Mouse (Mus musculus): ENCODE results near the gene Htr5b. TPM values are rescaled to one million over a fixed set of nuclear protein-coding genes. Genes with fewer than 3 reads are reported as not detected.

Htr5b gene
- polyA plus RNA-seq, 1 experiment from 2014 or later: not detected

GRCm38 (mm10) chr1:121527061-121527460 lies 1.2 kb downstream of the Htr5b start:
- Histone ChIP-seq H3K27ac (no peak overlapping the region), H3K79me2 (ENCODE audit: inconsistent target) (no peaks in the 10 kb centered on the region), H3K4me3 (ENCODE audit: inconsistent target) (no peak overlapping the region), H3K36me3 (ENCODE audit: inconsistent target) (no peaks in the 10 kb centered on the region)
- WGBS (ENCODE audit: missing documents): 64% methylated on average over 16 of the region's 17 CpGs

GRCm38 (mm10) chr1:121518609-121519008 lies 9.7 kb downstream of the Htr5b start:
- Histone ChIP-seq H3K27ac (no peak overlapping the region), H3K4me3 (ENCODE audit: inconsistent target) (no peak overlapping the region), H3K79me2 (ENCODE audit: inconsistent target) (no peaks in the 10 kb centered on the region), H3K36me3 (ENCODE audit: inconsistent target) (no peaks in the 10 kb centered on the region)
- WGBS (ENCODE audit: missing documents): 70% methylated on average over 1 of the region's 1 CpGs

DNA sequence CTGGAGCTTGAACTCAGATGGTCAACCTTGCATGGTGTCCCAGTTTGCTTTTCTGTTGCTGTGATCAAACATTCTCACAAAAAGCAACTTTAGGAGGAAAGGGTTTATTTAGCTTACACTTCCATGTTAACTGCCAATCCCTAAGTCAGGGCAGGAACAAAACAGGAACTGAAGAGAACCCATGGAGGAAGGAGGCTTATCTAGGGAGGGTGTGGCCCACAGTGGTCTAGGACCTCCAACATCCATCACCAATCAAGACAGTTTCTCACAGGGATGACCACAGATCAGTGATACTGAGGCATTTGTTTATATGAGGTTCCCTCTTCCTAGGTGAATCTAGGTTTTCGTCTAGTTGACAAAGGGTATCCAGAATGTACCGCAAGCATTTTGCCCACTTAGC lies 16.3 kb downstream of the Htr5b start:
- Histone ChIP-seq H3K79me2 (ENCODE audit: inconsistent target) (no peaks in the 10 kb centered on the region), H3K36me3 (ENCODE audit: inconsistent target) (no peaks in the 10 kb centered on the region), H3K27ac (no peak overlapping the region), H3K4me3 (ENCODE audit: inconsistent target) (no peak overlapping the region)
- 95% methylated on average over 2 of the region's 2 CpGs for WGBS (ENCODE audit: missing documents)

- 75% methylated on average over 2 of the region's 2 CpGs for whole genome bisulfite sequencing (ENCODE audit: missing documents)
- Histone ChIP-seq H3K4me3 (ENCODE audit: inconsistent target) (no peak overlapping the region), H3K27ac (no peak overlapping the region)
Measured at GRCm38 (mm10) chr1:121511186-121511585, 17.1 kb downstream of the Htr5b start.

DNA sequence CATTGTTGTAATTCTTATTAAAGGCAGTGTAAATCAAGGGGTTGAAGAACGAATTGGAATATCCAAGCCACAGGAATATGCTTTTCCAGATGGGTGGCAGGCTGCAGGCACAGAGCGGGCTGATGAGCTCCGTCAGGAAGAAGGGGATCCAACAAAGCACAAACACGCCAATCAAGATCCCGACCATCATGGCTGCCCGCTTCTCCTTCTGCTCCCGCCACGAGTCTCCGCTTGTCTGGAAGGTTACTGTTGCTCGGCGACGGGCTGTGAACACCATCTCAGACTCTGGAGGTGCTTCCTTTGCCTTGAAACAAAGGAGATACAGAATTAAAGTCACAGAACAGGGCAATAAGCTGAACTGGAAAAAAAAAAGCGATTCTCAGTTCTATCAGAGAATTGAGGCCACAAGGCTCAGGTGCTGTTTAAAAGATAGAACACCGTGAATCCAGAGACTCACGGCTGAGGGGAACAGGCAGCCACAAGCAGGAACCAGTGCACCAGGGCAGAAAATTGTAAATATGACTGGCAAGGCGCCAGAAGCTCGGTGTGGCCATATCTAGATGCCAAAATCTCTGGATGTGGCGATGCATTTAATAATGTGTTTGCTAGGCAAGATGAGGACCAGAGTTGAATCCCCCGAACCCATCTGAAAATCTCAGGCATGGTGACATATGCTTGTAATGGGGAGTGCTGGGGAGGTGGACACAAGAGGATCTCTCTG lies 17.7 kb downstream of the Htr5b start:
- no peaks in the 10 kb centered on the region for H3K79me2 ChIP-seq (ENCODE audit: inconsistent target)
- H3K4me3 ChIP-seq (ENCODE audit: inconsistent target): no peak overlapping the region
- no peak overlapping the region for H3K27ac ChIP-seq
- no peaks in the 10 kb centered on the region; the same call in 1 of the 2 replicates for H3K36me3 ChIP-seq (ENCODE audit: inconsistent target)
- WGBS (ENCODE audit: missing documents): 94% methylated on average over 16 of the region's 19 CpGs

More at GRCm38 (mm10) chr1:121511186-121511585, 17.1 kb downstream of the Htr5b start:
- H3K36me3 ChIP-seq (ENCODE audit: inconsistent target): no peaks in the 10 kb centered on the region; the same call in 1 of the 2 replicates
- no peaks in the 10 kb centered on the region for H3K79me2 ChIP-seq (ENCODE audit: inconsistent target)

DNA sequence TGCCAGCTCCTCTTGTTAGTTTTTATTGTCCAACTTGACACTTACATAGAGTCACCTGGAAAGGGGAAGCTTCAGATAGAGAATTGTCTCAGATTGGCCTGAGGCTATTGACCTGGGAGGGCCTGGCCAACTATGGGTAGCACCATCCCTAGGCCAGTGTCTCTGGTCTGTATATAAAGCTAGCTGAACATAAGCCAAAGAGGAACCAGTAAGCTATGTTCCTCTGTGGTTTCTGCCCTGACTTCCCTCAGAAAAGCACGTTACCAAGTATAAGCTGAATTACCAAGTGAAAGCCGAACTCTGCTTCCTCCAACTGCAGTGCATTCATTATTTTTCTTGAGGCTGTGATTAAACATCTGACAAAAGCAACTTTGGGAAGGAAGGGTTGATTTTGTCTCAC lies 19.5 kb downstream of the Htr5b start:
- peaks cover 10% of the 10 kb centered on the region; the same call in 1 of the 2 replicates for H3K36me3 ChIP-seq (ENCODE audit: inconsistent target)
- WGBS (ENCODE audit: missing documents): 0% methylated on average over 2 of the region's 2 CpGs
- peak overlapping the region; percentile 45 for H3K27ac ChIP-seq
- H3K4me3 ChIP-seq (ENCODE audit: inconsistent target): no peak overlapping the region
- H3K79me2 ChIP-seq (ENCODE audit: inconsistent target): no peaks in the 10 kb centered on the region

DNA sequence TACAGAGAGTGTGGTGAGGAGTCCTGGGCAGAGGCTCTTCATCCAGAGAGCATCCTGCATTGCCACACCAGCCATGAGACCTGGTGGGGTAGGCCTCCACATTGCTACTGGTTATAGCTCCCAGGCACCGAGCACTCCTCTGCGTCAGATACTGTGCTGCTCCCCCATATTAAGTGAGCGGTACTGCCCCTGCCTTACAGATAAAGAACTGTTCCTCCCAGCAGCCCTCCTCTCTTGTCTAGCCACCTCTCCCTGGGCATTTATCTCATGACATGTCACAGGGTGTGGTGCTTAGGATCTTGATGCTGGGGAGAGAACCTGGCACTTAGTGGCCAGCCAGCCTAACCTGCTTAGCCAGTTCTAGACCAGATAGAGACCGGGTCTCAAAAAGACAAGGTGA lies 31.2 kb downstream of the Htr5b start:
- H3K79me2 ChIP-seq (ENCODE audit: inconsistent target): no peaks in the 10 kb centered on the region
- H3K36me3 ChIP-seq (ENCODE audit: inconsistent target): peaks cover 97% of the 10 kb centered on the region
- H3K27ac ChIP-seq: no peak overlapping the region
- no peak overlapping the region for H3K4me3 ChIP-seq (ENCODE audit: inconsistent target)
- 100% methylated on average over 4 of the region's 4 CpGs for WGBS (ENCODE audit: missing documents)

GRCm38 (mm10) chr1:121490241-121490640 lies 38.0 kb downstream of the Htr5b start:
- H3K4me3 ChIP-seq (ENCODE audit: inconsistent target): no peak overlapping the region
- no peaks in the 10 kb centered on the region for H3K79me2 ChIP-seq (ENCODE audit: inconsistent target)
- no peak overlapping the region for H3K27ac ChIP-seq
- WGBS (ENCODE audit: missing documents): 59% methylated on average over 5 of the region's 5 CpGs
- peaks cover 97% of the 10 kb centered on the region for H3K36me3 ChIP-seq (ENCODE audit: inconsistent target)

DNA sequence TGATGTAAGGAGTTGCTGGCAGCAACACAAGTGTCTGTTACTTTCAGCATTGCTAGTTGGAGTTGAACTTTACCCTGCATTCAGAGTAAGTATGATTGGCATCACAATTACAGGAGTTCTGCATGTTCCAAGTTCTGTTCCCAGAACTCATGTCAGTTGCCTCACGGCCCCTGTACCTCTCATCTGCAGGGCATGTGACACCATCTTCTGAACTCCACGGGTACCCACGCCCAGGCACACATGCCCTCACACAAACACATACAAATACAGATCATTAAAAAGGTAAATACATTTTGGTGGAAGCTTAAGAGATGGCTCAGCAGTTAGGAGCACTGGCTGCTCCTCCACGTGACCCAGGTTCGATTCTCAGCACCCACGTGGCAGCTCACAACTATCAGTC lies 41.5 kb downstream of the Htr5b start:
- Histone ChIP-seq H3K4me3 (ENCODE audit: inconsistent target) (no peak overlapping the region), H3K79me2 (ENCODE audit: inconsistent target) (no peaks in the 10 kb centered on the region), H3K36me3 (ENCODE audit: inconsistent target) (peaks cover 80% of the 10 kb centered on the region), H3K27ac (no peak overlapping the region)
- WGBS (ENCODE audit: missing documents): 95% methylated on average over 6 of the region's 6 CpGs

- H3K79me2 ChIP-seq (ENCODE audit: inconsistent target): no peaks in the 10 kb centered on the region
- H3K27ac ChIP-seq: no peak overlapping the region
- H3K4me3 ChIP-seq (ENCODE audit: inconsistent target): no peak overlapping the region
- 94% methylated on average over 4 of the region's 4 CpGs for WGBS (ENCODE audit: missing documents)
- peaks cover 81% of the 10 kb centered on the region for H3K36me3 ChIP-seq (ENCODE audit: inconsistent target)
Measured at GRCm38 (mm10) chr1:121483091-121483490, 45.2 kb downstream of the Htr5b start.

- no peak overlapping the region for H3K4me3 ChIP-seq (ENCODE audit: inconsistent target)
- WGBS (ENCODE audit: missing documents): 100% methylated on average over 4 of the region's 5 CpGs
- H3K79me2 ChIP-seq (ENCODE audit: inconsistent target): no peaks in the 10 kb centered on the region
- peaks cover 91% of the 10 kb centered on the region for H3K36me3 ChIP-seq (ENCODE audit: inconsistent target)
- no peak overlapping the region for H3K27ac ChIP-seq
Measured at GRCm38 (mm10) chr1:121479403-121479802, 48.9 kb downstream of the Htr5b start.

DNA sequence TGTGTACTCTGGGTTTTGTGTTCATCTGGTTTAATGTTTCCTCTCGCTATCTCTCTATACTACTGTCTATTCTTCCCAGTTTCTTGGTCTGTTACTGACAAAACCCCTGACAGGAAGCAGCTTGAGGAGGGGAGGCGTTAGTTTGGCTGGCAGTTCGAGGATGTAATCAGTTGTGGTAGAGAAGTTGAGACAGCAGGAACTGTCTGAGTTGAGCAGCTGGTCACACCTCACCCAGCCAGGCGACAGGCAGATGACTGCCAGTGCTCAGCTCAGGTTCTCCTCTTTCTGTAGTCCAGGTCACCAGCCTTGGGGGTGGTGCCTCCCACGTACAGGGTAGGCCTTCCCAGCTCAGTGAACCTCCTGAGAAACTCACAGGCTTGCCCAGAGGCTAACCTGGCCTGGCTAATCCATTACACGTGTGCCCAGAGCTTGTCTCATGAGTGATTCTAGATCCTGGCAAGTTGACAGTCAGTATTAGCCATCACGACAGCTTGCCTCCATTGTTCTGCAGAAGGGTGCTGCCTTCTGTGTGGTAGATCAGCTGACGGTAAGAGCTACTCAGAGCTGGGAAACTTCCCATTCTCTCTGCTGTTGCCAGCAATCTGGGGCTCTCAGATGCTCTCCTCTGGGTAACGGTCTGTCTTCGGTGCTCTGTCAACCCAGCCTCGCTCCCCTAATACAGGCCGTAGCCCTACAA lies 49.8 kb downstream of the Htr5b start:
- Histone ChIP-seq H3K27ac (peak overlapping the region; percentile 17; the same call in 1 of the 2 replicates), H3K36me3 (ENCODE audit: inconsistent target) (peaks cover 100% of the 10 kb centered on the region), H3K4me3 (ENCODE audit: inconsistent target) (no peak overlapping the region), H3K79me2 (ENCODE audit: inconsistent target) (no peaks in the 10 kb centered on the region)
- WGBS (ENCODE audit: missing documents): 34% methylated on average over 11 of the region's 12 CpGs

DNA sequence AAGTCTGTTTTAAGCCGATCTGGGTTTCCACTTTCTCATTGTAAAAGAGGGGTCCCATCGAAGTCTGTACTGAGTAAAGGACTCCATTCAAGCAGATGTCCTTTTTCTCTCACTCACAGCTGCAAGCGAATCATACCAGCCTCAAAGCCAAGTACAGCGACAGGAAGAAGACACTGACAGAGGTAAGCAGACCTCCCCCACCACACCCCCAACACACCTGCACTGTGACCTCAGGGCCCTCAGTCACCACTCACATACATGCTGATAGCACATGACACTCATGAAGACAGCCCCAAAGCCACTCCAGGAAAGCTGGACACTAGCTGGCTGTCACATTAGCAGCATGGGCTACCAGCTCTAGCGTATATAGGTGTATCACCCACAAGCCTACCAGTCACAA lies 50.5 kb downstream of the Htr5b start:
- Histone ChIP-seq H3K27ac (no peak overlapping the region), H3K79me2 (ENCODE audit: inconsistent target) (no peaks in the 10 kb centered on the region), H3K36me3 (ENCODE audit: inconsistent target) (peaks cover 94% of the 10 kb centered on the region), H3K4me3 (ENCODE audit: inconsistent target) (no peak overlapping the region)
- 89% methylated on average over 5 of the region's 5 CpGs for WGBS (ENCODE audit: missing documents)

GRCm38 (mm10) chr1:121471503-121471902 lies 56.8 kb downstream of the Htr5b start:
- Histone ChIP-seq H3K4me3 (ENCODE audit: inconsistent target) (no peak overlapping the region), H3K79me2 (ENCODE audit: inconsistent target) (no peaks in the 10 kb centered on the region), H3K36me3 (ENCODE audit: inconsistent target) (peaks cover 81% of the 10 kb centered on the region), H3K27ac (no peak overlapping the region)
- 92% methylated on average over 5 of the region's 5 CpGs for WGBS (ENCODE audit: missing documents)

- H3K27ac ChIP-seq: no peak overlapping the region
- WGBS (ENCODE audit: missing documents): 94% methylated on average over 2 of the region's 2 CpGs
- peaks cover 50% of the 10 kb centered on the region for H3K36me3 ChIP-seq (ENCODE audit: inconsistent target)
- no peak overlapping the region for H3K4me3 ChIP-seq (ENCODE audit: inconsistent target)
- H3K79me2 ChIP-seq (ENCODE audit: inconsistent target): no peaks in the 10 kb centered on the region
Measured at GRCm38 (mm10) chr1:121468271-121468670, 60.0 kb downstream of the Htr5b start.

Measured in macrophage (primary cell).